Mouse (Mus musculus) bone marrow, adult 2 months (tissue): ENCODE results near the gene Rnft2.

Source experiments
- CTCF ChIP-seq: fragments of 200-500 bp; IDR thresholded peaks from 2 replicates; pipeline ENCODE4 v1.5.1; 2011; ENCODE audit warnings: low read length, control low read depth; ENCODE audit not compliant: control insufficient read depth, insufficient read depth
- POLR2A ChIP-seq: fragments of 200-500 bp; IDR thresholded peaks from 2 replicates; pipeline ENCODE4 v1.6.1; 2011; ENCODE audit warnings: low read depth, mild to moderate bottlenecking, control low read depth, low read length, borderline replicate concordance; ENCODE audit not compliant: control insufficient read depth

DNA sequence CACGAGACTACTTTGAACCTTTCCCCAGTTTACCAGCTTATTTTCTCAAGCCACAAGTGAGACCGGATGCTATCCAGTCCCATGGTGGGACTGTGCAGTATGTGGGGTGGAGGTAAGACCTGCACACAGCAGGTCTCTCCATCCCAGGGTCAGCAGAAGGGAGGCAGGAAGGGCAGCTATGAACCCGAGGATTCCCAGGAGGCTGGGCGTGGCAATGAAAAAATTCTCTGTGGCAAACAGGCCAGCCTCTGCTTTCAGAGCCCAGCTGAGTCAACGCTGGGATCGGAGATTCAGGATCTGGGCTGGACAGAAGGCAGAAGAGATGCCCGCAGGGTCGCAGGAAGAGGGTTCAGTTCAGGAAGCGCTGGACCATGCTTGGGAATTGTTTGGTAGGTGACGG, 97.7 kb downstream of the Rnft2 start:
- TF ChIP-seq CTCF = no peak
- TF ChIP-seq POLR2A = no peak
